Mouse (Mus musculus) embryonic facial prominence, embryonic 14.5 days (tissue): ENCODE measurements around the gene Map3k7cl. TPM values are rescaled to one million over a fixed set of nuclear protein-coding genes. Genes with fewer than 3 reads are reported as not detected.

Experiments
- ATAC-seq: fragments of 200-750 bp; cut with Nextera tagmentation; 2 replicates; pipeline ENCODE4 v1.8.0; 2017; ENCODE audit warnings: low read depth, moderate number of reproducible peaks, moderate TSS enrichment
- DNase-seq: peaks from one replicate; pipeline ENCODE4 v3.0.0-alpha.2; 2015; ENCODE audit warnings: low spot score
- H3K27ac ChIP-seq: fragments of 300-500 bp; sonication (generic); replicated peaks from 2 replicates; pipeline ENCODE4 v1.5.1; 2014; ENCODE audit warnings: low read depth, mild to moderate bottlenecking, low read length, moderate library complexity
- H3K27me3 ChIP-seq: fragments of 300-500 bp; sonication (generic); replicated peaks from 2 replicates; pipeline ENCODE4 v1.6.1; 2014; ENCODE audit warnings: low read length; ENCODE audit not compliant: control insufficient read depth, insufficient read depth
- H3K36me3 ChIP-seq: fragments of 300-500 bp; sonication (generic); 2 replicates; pipeline ENCODE4 v1.6.1; 2014; ENCODE audit warnings: low read length, mixed read lengths; ENCODE audit not compliant: control insufficient read depth, insufficient read depth
- H3K4me1 ChIP-seq: fragments of 300-500 bp; sonication (generic); 2 replicates; pipeline ENCODE4 v1.6.1; 2014; ENCODE audit warnings: antibody characterized with exemption, low read length; ENCODE audit not compliant: control insufficient read depth, insufficient read depth
- H3K4me2 ChIP-seq: fragments of 300-500 bp; sonication (generic); 2 replicates; pipeline ENCODE4 v1.6.1; 2014; ENCODE audit warnings: low read depth, mild to moderate bottlenecking, low read length, moderate library complexity, mixed read lengths
- H3K4me3 ChIP-seq: fragments of 300-500 bp; sonication (generic); 2 replicates; pipeline ENCODE4 v1.5.1; 2014; ENCODE audit warnings: low read depth, mild to moderate bottlenecking, low read length
- H3K9ac ChIP-seq: fragments of 300-500 bp; sonication (generic); 2 replicates; pipeline ENCODE4 v1.6.1; 2014; ENCODE audit warnings: low read depth, mild to moderate bottlenecking, low read length, moderate library complexity, mixed read lengths
- H3K9me3 ChIP-seq: fragments of 300-500 bp; sonication (generic); 2 replicates; pipeline ENCODE4 v1.6.1; 2016; ENCODE audit warnings: low read length; ENCODE audit not compliant: control insufficient read depth
- WGBS: fragments of 180-500 bp; shearing (Covaris S2); extraction: QIAGEN DNeasy Blood & Tissue Kit; methylation state at CpG from one replicate; pipeline ENCODE4 v1.1.7; 2014; 5-methylcytosine and 5-hydroxymethylcytosine counted together
- polyA plus RNA-seq: library from polyadenylated mRNA; unstranded; fragments of >200 nt; fragmentation: Nextera tagmentation; extraction: Ambion mirVana; gene quantifications from 2 replicates; pipeline ENCODE4 v1.2.1, GENCODE M21; 2014

Gene Map3k7cl
- polyA plus RNA-seq, 1 experiment from 2014 or later = 1.9 TPM

DNA sequence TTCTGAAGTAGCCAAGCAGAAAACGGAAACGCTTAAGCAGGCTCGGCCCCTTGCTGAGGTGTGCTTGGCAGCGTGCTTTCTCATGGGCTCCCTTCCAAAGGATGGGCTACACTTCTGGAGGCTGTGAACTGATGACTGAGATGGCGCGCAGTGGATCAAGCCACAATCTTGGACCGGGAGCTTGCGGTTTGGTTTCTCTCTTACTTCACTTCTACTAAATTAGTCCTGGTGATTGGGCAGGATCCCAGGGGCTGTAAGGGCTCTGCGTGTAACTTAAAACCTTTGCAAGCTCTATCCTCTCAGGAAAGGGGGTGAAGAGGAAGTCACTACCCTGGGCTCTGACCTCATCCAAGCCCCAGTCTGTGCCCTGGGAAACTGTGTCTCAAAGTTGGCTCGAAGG is 22.5 kb downstream of the Map3k7cl start:
- no peak overlapping the region for H3K4me2 ChIP-seq
- H3K9ac ChIP-seq = no peak overlapping the region
- no peaks in the 10 kb centered on the region for H3K27me3 ChIP-seq
- no peaks in the 10 kb centered on the region for H3K36me3 ChIP-seq
- no peaks in the 10 kb centered on the region for H3K9me3 ChIP-seq
- DNase-seq (peak; percentile 89), ATAC-seq (peak; percentile 81)
- H3K4me1 ChIP-seq = no peaks in the 10 kb centered on the region
- H3K27ac ChIP-seq = 0 out of 2 replicates have a peak overlapping the region, but pooled peaks have one; percentile 44
- 44% methylated on average over 10 of the region's 10 CpGs for WGBS
- H3K4me3 ChIP-seq = no peak overlapping the region

DNA sequence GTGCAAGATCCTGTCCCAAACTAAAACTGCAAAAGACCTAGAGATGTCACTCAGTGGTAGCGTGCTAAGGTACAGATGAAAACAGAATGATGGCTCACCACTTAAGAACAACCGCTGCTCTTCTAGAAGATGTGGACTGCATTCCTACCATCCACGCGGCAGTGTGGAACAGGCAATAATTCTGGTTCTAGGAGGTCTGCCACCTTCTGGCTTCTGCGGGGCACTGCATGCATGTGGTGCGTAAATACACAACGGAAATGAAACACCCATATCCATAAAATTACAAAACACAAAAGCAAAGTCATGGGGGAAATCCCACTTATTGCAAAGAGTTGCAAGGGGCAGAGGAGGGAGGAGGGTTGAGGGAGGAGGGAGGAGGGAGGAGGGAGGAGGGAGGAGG is 25.8 kb downstream of the Map3k7cl start:
- Histone ChIP-seq H3K36me3 (no peaks in the 10 kb centered on the region), H3K27ac (no peak overlapping the region), H3K27me3 (no peaks in the 10 kb centered on the region), H3K9ac (no peak overlapping the region), H3K4me1 (no peaks in the 10 kb centered on the region), H3K9me3 (no peaks in the 10 kb centered on the region), H3K4me3 (no peak overlapping the region), H3K4me2 (no peak overlapping the region)
- DNase-seq (no peak), ATAC-seq (no peak)
- WGBS = 90% methylated on average over 7 of the region's 7 CpGs

DNA sequence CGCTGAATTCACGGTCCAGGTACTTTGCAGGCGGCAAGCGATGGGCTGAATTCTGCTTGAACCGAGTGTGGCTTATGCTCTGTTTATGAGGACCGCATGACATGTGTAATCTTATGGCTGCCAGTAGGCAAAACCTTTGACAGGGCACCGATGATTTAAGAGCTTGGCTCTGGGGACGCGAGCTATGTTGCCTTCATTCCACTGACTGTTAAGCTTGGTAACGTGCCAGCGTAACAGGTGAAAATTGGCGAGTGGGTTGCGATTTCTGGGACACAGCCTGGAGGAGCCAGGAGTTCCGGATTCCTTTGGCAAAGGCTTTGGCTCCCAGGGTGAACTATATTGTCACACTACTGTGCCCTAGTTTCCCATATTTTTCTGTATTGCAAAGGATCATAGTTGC is 26.3 kb downstream of the Map3k7cl start:
- Histone ChIP-seq H3K4me1 (no peaks in the 10 kb centered on the region), H3K27me3 (no peaks in the 10 kb centered on the region), H3K36me3 (no peaks in the 10 kb centered on the region), H3K9me3 (no peaks in the 10 kb centered on the region), H3K27ac (no peak overlapping the region), H3K9ac (no peak overlapping the region), H3K4me2 (no peak overlapping the region), H3K4me3 (no peak overlapping the region)
- 78% methylated on average over 14 of the region's 14 CpGs for WGBS
- no peak for DNase-seq
- no peak for ATAC-seq

DNA sequence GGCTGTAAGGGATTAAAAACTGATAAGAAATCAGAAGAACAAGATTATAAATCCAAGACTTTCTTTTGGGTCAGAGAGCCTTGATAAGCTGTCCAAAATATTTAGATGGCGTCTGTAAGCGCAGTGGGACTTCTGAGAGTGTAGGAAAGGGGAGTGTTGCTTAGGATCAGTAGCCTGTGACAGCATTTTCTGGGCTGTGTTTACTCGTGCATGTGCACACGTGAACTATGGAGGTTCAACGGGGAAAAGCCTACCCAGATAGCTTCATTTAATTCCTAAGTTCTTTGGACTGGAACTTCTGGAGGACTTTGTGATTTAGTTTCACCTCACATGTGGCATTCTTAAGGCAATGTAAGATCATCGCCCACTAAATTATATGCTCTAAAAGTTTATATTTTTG is 29.6 kb downstream of the Map3k7cl start:
- no peak for ATAC-seq
- H3K9ac ChIP-seq = no peak overlapping the region
- H3K36me3 ChIP-seq = no peaks in the 10 kb centered on the region
- H3K27me3 ChIP-seq = no peaks in the 10 kb centered on the region
- WGBS = 86% methylated on average over 6 of the region's 6 CpGs
- no peak overlapping the region for H3K4me3 ChIP-seq
- H3K9me3 ChIP-seq = no peaks in the 10 kb centered on the region
- no peak overlapping the region for H3K27ac ChIP-seq
- DNase-seq = no peak
- H3K4me1 ChIP-seq = no peaks in the 10 kb centered on the region
- H3K4me2 ChIP-seq = no peak overlapping the region

DNA sequence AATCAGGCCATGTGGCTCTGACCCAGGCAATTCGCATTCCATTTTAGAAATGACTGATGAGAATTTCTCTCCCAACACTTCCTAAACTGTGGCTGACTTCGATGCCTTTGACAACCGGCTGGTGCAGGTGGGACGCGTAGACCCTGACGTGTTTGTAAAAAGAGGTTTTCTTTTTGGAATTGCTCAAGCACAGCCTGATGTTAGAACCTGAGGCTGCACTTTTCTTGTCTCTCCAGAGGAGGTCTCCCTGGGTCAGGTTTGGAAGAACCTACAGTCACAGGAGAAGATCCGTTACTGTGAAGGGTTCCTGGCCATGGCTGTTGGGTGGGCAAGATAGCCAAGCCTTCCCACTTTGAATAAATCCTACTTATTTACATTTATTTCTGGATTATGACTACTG is 31.5 kb downstream of the Map3k7cl start:
- Histone ChIP-seq H3K4me2 (no peak overlapping the region), H3K27me3 (no peaks in the 10 kb centered on the region), H3K9me3 (no peaks in the 10 kb centered on the region), H3K4me1 (no peaks in the 10 kb centered on the region), H3K36me3 (no peaks in the 10 kb centered on the region), H3K9ac (no peak overlapping the region), H3K27ac (no peak overlapping the region), H3K4me3 (no peak overlapping the region)
- WGBS = 75% methylated on average over 7 of the region's 7 CpGs
- ATAC-seq (no peak), DNase-seq (peak; percentile 40)

DNA sequence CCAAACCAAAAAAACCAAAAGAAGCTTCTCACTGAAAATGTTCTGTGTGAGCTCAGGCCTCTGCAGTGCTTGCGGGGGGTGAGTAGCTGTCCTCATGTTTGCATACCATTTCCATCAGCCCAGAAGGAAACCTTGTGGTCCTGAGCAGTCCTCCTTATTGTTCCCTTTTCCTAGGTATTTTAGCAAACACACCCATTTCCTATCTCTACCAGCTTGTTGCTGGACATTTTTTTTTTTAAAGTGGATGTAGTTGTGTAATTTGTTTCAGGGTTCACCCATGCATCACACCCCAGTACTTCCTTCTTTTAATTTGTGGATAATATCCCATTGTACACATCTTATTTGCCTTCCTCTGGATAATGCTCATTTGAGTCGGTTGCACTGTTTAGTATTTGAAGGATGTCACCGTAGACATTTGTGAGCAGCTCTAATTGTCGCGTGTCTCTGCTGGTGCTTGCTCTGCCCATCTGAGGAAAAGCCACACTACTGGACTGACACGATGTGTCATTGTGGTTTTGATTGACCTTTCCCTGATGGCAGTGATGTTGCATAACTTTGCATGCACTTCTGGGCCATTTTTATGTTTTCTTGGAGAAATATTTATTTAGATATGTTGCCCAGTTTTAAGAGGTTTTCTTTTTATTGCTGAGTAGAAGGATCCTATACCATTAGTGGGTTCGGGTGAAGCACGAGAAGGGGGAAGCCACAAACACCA is 32.6 kb downstream of the Map3k7cl start:
- Histone ChIP-seq H3K4me3 (no peak overlapping the region), H3K27ac (no peak overlapping the region), H3K27me3 (no peaks in the 10 kb centered on the region), H3K36me3 (no peaks in the 10 kb centered on the region), H3K9me3 (no peaks in the 10 kb centered on the region), H3K4me2 (no peak overlapping the region), H3K4me1 (no peaks in the 10 kb centered on the region), H3K9ac (no peak overlapping the region)
- DNase-seq (no peak), ATAC-seq (no peak)
- 89% methylated on average over 8 of the region's 8 CpGs for WGBS

DNA sequence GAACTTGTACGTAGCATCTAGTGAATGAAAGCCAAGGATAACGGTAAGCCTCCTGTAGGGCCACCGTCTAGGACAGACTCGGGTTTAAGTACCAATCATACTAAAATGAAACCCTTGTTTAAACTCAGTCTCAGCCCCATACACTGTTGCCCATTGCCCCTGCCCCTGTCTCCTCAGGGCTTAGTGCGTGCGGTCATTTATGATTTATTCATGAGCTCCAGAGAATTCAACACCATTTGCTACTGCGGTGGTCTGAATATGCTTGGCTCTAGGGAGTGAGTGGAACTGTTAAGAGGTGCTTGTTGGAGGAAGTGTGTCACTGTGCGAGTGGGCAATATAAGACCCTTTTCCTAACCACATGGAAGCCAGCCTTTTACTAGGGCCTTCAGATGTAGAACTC is 34.7 kb downstream of the Map3k7cl start:
- Histone ChIP-seq H3K27ac (no peak overlapping the region), H3K4me2 (no peak overlapping the region), H3K27me3 (no peaks in the 10 kb centered on the region), H3K9me3 (no peaks in the 10 kb centered on the region), H3K36me3 (no peaks in the 10 kb centered on the region), H3K9ac (no peak overlapping the region), H3K4me1 (no peaks in the 10 kb centered on the region), H3K4me3 (no peak overlapping the region)
- ATAC-seq = no peak
- DNase-seq = no peak
- 85% methylated on average over 8 of the region's 8 CpGs for WGBS

DNA sequence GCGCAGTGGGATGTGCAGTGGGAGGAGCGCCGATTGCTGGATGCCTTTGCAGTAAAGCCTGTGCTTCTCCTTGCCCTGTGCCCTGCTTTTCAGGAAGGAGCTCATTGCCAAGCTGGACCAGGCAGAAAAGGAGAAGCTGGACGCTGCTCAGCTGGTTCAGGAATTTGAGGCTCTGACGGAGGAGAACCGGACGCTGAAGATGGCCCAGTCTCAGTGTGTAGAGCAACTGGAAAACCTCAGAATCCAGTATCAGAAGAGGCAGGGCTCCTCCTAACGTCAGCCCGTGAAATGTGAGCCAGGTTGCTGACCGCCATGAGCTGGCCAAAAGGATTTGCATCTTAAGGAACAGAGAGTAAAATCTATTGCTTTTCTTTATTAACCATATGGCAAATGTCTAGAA is 41.0 kb downstream of the Map3k7cl start:
- H3K4me2 ChIP-seq = no peak overlapping the region
- DNase-seq = no peak
- ATAC-seq = no peak

DNA sequence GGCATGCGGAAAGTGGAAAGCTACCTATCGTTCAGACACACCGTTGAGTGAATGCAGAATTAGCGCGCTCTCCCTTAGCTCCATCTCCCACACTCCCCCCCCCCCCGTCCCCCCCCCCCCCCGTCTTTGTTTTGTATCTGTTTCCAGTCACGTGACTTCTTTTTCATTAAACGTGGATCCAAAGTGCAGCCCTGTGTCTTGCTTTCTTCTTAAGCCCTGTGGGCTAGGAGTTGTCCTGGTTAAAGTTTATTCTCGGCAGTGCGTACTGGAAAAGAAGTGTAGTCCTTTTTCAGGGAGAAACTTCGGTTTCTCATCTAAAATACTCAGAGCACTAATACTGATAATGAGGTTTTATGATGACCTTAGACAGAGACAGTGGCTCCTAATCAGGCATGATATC is 42.0 kb downstream of the Map3k7cl start:
- no peak overlapping the region for H3K27ac ChIP-seq
- no peak overlapping the region for H3K4me2 ChIP-seq
- ATAC-seq (no peak), DNase-seq (no peak)
- H3K4me3 ChIP-seq = no peak overlapping the region
- no peaks in the 10 kb centered on the region for H3K27me3 ChIP-seq
- H3K9me3 ChIP-seq = no peaks in the 10 kb centered on the region
- WGBS = 74% methylated on average over 10 of the region's 12 CpGs
- no peaks in the 10 kb centered on the region for H3K36me3 ChIP-seq
- no peaks in the 10 kb centered on the region; the same call in 1 of the 2 replicates for H3K4me1 ChIP-seq
- no peak overlapping the region for H3K9ac ChIP-seq

More for the DNA sequence above, 41.0 kb downstream of the Map3k7cl start:
- H3K27ac ChIP-seq = no peak overlapping the region
- no peak overlapping the region for H3K4me3 ChIP-seq
- H3K36me3 ChIP-seq = no peaks in the 10 kb centered on the region
- no peaks in the 10 kb centered on the region for H3K9me3 ChIP-seq
- H3K9ac ChIP-seq = no peak overlapping the region
- no peaks in the 10 kb centered on the region for H3K27me3 ChIP-seq
- 67% methylated on average over 10 of the region's 10 CpGs for WGBS
- H3K4me1 ChIP-seq = no peaks in the 10 kb centered on the region; the same call in 1 of the 2 replicates
